Mouse (Mus musculus) C2C12 (cell line): ENCODE data around the gene Bpi.

Source experiments
- CTCF ChIP-seq: IDR thresholded peaks from one replicate; pipeline ENCODE4 v1.5.1; 2011; ENCODE audit not compliant: control insufficient read depth, insufficient read depth, insufficient read length
- MAX ChIP-seq: IDR thresholded peaks from one replicate; pipeline ENCODE4 v1.6.1; 2011; ENCODE audit warnings: mild to moderate bottlenecking, control low read depth
- MYOD1 ChIP-seq: IDR thresholded peaks from one replicate; pipeline ENCODE4 v1.6.1; 2011; ENCODE audit warnings: low read depth; ENCODE audit not compliant: control insufficient read depth, insufficient read length

- no peak for TF ChIP-seq CTCF
- no peak for TF ChIP-seq MYOD1
- no peak for TF ChIP-seq MAX
Observed at GRCm38 (mm10) chr2:158283136-158283535, 25.2 kb downstream of the Bpi start.
